Mouse (Mus musculus) liver, postnatal 0 days (tissue): ENCODE data around the gene Cyb5rl. TPM values are rescaled to one million over a fixed set of nuclear protein-coding genes. Genes with fewer than 3 reads are reported as not detected.

Experiments
- ATAC-seq: fragments of 200-750 bp; cut with Nextera tagmentation; 2 replicates; pipeline ENCODE4 v1.8.0; 2017; ENCODE audit warnings: mild to moderate bottlenecking, moderate library complexity
- DNase-seq: peaks from one replicate; pipeline ENCODE4 v3.0.0-alpha.2; 2016
- H3K27ac ChIP-seq: fragments of 300-500 bp; sonication (generic); 2 replicates; pipeline ENCODE4 v1.5.1; 2014; ENCODE audit warnings: antibody characterized with exemption, moderate library complexity, mild to moderate bottlenecking, low read depth
- H3K27me3 ChIP-seq: fragments of 300-500 bp; sonication (generic); 2 replicates; pipeline ENCODE4 v1.6.1; 2014; ENCODE audit warnings: low read length, control low read depth, mixed read lengths; ENCODE audit not compliant: insufficient read depth
- H3K36me3 ChIP-seq: fragments of 300-500 bp; sonication (generic); replicated peaks from 2 replicates; pipeline ENCODE4 v1.6.1; 2014; ENCODE audit warnings: mild to moderate bottlenecking, control low read depth, low read length, moderate library complexity, mixed read lengths; ENCODE audit not compliant: insufficient read depth
- H3K4me1 ChIP-seq: fragments of 300-500 bp; sonication (generic); 2 replicates; pipeline ENCODE4 v1.6.1; 2014; ENCODE audit warnings: antibody characterized with exemption, mild to moderate bottlenecking, control low read depth; ENCODE audit not compliant: insufficient read depth
- H3K4me2 ChIP-seq: fragments of 300-500 bp; sonication (generic); 2 replicates; pipeline ENCODE4 v1.6.1; 2014; ENCODE audit warnings: low read depth, mild to moderate bottlenecking, low read length, moderate library complexity, mixed read lengths
- H3K4me3 ChIP-seq: fragments of 300-500 bp; sonication (generic); 2 replicates; pipeline ENCODE4 v1.5.1; 2014; ENCODE audit warnings: low read depth, low read length
- H3K9ac ChIP-seq: fragments of 300-500 bp; sonication (generic); replicated peaks from 2 replicates; pipeline ENCODE4 v1.6.1; 2014; ENCODE audit warnings: mild to moderate bottlenecking, moderate library complexity
- H3K9me3 ChIP-seq: fragments of 300-500 bp; sonication (generic); 2 replicates; pipeline ENCODE4 v1.6.1; 2016; ENCODE audit warnings: mild to moderate bottlenecking, control low read depth, low read length, mixed read lengths
- CTCF ChIP-seq: sonication (generic); IDR thresholded peaks from 2 replicates; pipeline ENCODE4 v1.5.1; 2016; ENCODE audit warnings: antibody characterized with exemption, low read depth
- EP300 ChIP-seq: IDR thresholded peaks from 2 replicates; pipeline ENCODE4 v1.6.1; 2016; ENCODE audit warnings: antibody characterized with exemption, low read depth, mild to moderate bottlenecking
- WGBS: fragments of 180-500 bp; shearing (Covaris S2); extraction: QIAGEN DNeasy Blood & Tissue Kit; methylation state at CpG from one replicate; pipeline ENCODE4 v1.1.7; 2014; ENCODE audit not compliant: insufficient replicate concordance; 5-methylcytosine and 5-hydroxymethylcytosine counted together
- polyA plus RNA-seq: library from polyadenylated mRNA; unstranded; fragments of >200 nt; fragmentation: Nextera tagmentation; extraction: Ambion mirVana; gene quantifications from 2 replicates; pipeline ENCODE4 v1.2.1, GENCODE M21; 2015

Cyb5rl gene
- polyA plus RNA-seq, 1 experiment from 2014 or later: 3.1 TPM

DNA sequence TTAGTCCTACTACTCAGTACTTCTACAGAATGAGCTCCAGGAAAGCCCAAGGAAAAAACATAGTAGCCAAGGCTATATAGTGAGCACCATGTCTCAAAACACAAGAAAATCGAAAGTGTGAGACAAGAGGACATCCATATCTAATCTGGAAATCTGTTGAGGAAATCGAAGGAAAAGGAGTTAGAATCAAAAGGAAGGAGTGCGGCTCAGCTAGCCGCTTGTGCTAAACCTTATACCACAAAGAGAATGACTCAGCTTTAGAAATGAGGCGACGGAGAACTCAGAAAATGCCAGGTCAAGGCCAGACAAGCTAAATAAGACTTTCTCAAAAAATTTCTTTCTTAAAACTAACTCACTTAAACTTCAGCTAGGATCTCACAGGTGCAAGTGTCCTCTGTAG is 24.5 kb upstream of the Cyb5rl start:
- peaks cover 59% of the 10 kb centered on the region for H3K36me3 ChIP-seq
- H3K9ac ChIP-seq: no peak overlapping the region; the same call in 1 of the 2 replicates
- WGBS: 70% methylated on average over 6 of the region's 6 CpGs
- no peaks in the 10 kb centered on the region for H3K27me3 ChIP-seq
- no peak overlapping the region for H3K27ac ChIP-seq
- no peak for ATAC-seq
- H3K4me1 ChIP-seq: no peaks in the 10 kb centered on the region
- no peaks in the 10 kb centered on the region for H3K9me3 ChIP-seq
- H3K4me3 ChIP-seq: no peak overlapping the region
- no peak for DNase-seq
- H3K4me2 ChIP-seq: no peak overlapping the region
- TF ChIP-seq CTCF (no peak), EP300 (no peak)

DNA sequence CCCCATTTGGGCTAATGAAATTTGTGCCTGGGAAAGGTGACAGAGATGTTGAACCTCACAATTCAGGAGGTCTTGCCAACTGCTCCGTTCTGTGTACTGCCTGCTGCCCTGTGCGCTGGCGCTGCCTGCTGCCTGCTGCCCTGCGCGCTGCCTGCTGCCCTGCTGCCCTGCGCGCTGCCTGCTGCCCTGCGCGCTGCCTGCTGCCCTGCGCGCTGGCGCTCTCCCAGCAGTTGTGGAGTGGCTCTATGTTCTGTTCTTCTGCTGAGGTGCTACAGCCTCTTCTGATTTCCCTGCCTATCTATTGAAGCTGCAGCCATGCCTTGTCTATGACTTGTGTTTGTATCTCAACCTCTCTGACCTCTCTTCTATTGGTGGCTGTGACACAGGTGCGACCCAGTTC is 21.6 kb upstream of the Cyb5rl start:
- TF ChIP-seq CTCF: no peak
- TF ChIP-seq EP300: no peak
- peaks cover 54% of the 10 kb centered on the region for H3K36me3 ChIP-seq
- H3K4me2 ChIP-seq: no peak overlapping the region
- H3K4me3 ChIP-seq: no peak overlapping the region
- H3K27ac ChIP-seq: no peak overlapping the region
- no peaks in the 10 kb centered on the region for H3K27me3 ChIP-seq
- 98% methylated on average over 13 of the region's 13 CpGs for WGBS
- no peaks in the 10 kb centered on the region for H3K9me3 ChIP-seq
- DNase-seq (no peak), ATAC-seq (no peak)
- no peak overlapping the region for H3K9ac ChIP-seq
- no peaks in the 10 kb centered on the region for H3K4me1 ChIP-seq

GRCm38 (mm10) chr4:107047806-107048205 is 19.0 kb upstream of the Cyb5rl start:
- WGBS: 85% methylated on average over 5 of the region's 5 CpGs
- no peak for ATAC-seq
- peaks cover 36% of the 10 kb centered on the region for H3K36me3 ChIP-seq
- no peaks in the 10 kb centered on the region for H3K4me1 ChIP-seq
- TF ChIP-seq EP300 (no peak), CTCF (no peak)
- H3K4me2 ChIP-seq: no peak overlapping the region
- H3K27ac ChIP-seq: no peak overlapping the region
- no peak overlapping the region for H3K9ac ChIP-seq
- no peaks in the 10 kb centered on the region for H3K9me3 ChIP-seq
- no peaks in the 10 kb centered on the region for H3K27me3 ChIP-seq
- no peak overlapping the region for H3K4me3 ChIP-seq
- no peak for DNase-seq

- Histone ChIP-seq H3K27me3 (no peaks in the 10 kb centered on the region), H3K4me2 (no peak overlapping the region), H3K9ac (no peak overlapping the region), H3K4me1 (no peaks in the 10 kb centered on the region), H3K9me3 (no peaks in the 10 kb centered on the region), H3K36me3 (peaks cover 36% of the 10 kb centered on the region), H3K4me3 (no peak overlapping the region), H3K27ac (no peak overlapping the region)
- 83% methylated on average over 11 of the region's 11 CpGs for WGBS
- TF ChIP-seq EP300 (no peak), CTCF (no peak)
- ATAC-seq (no peak), DNase-seq (no peak)
Observed at GRCm38 (mm10) chr4:107048568-107049162, 18.1 kb upstream of the Cyb5rl start.

GRCm38 (mm10) chr4:107051889-107052288 is 14.9 kb upstream of the Cyb5rl start:
- no peak overlapping the region for H3K4me3 ChIP-seq
- H3K27ac ChIP-seq: no peak overlapping the region
- H3K9ac ChIP-seq: no peak overlapping the region
- H3K4me2 ChIP-seq: no peak overlapping the region
- H3K4me1 ChIP-seq: no peaks in the 10 kb centered on the region
- WGBS: 76% methylated on average over 4 of the region's 4 CpGs
- H3K27me3 ChIP-seq: no peaks in the 10 kb centered on the region
- peaks cover 25% of the 10 kb centered on the region for H3K36me3 ChIP-seq
- no peaks in the 10 kb centered on the region for H3K9me3 ChIP-seq
- ATAC-seq: no peak
- TF ChIP-seq CTCF: no peak
- TF ChIP-seq EP300: no peak
- DNase-seq: no peak

DNA sequence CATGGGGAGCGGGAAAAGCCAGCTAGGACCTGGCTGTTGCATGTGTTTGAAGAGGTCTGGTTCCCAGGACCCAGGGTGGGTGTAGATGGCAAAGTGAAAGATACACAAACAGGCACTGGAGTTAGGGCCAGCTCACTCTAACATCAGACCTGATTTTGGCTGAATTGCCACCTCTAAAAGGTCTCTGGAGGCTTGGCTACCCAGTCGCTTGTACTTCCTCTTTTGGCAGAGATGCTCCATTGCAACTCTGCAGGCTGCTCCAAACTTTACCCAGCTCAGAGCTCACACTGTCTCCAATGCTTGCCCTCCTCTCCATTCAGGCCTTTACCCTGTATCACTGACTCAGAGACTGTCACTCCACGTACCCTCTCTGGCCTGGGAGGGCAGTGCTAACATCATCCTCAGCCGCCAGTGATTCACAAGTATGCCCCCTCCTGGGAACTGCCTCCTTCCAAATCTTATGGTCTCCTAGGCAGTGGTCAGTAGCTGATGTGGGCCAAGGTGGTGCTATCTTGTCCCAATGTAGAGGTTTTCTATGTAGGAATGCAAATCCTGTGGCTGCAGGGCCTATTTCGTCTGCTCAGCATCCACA is 13.7 kb upstream of the Cyb5rl start:
- H3K9me3 ChIP-seq: no peaks in the 10 kb centered on the region
- peaks cover 22% of the 10 kb centered on the region for H3K36me3 ChIP-seq
- no peak for TF ChIP-seq EP300
- TF ChIP-seq CTCF: no peak
- H3K27me3 ChIP-seq: no peaks in the 10 kb centered on the region
- no peak overlapping the region for H3K9ac ChIP-seq
- no peak overlapping the region for H3K4me3 ChIP-seq
- H3K4me2 ChIP-seq: no peak overlapping the region
- no peaks in the 10 kb centered on the region for H3K4me1 ChIP-seq
- no peak overlapping the region for H3K27ac ChIP-seq
- ATAC-seq (no peak), DNase-seq (no peak)
- 50% methylated on average over 5 of the region's 5 CpGs for WGBS
